8 mouse cellular contexts compared by ENCODE assay signal in the genomic region with DNA sequence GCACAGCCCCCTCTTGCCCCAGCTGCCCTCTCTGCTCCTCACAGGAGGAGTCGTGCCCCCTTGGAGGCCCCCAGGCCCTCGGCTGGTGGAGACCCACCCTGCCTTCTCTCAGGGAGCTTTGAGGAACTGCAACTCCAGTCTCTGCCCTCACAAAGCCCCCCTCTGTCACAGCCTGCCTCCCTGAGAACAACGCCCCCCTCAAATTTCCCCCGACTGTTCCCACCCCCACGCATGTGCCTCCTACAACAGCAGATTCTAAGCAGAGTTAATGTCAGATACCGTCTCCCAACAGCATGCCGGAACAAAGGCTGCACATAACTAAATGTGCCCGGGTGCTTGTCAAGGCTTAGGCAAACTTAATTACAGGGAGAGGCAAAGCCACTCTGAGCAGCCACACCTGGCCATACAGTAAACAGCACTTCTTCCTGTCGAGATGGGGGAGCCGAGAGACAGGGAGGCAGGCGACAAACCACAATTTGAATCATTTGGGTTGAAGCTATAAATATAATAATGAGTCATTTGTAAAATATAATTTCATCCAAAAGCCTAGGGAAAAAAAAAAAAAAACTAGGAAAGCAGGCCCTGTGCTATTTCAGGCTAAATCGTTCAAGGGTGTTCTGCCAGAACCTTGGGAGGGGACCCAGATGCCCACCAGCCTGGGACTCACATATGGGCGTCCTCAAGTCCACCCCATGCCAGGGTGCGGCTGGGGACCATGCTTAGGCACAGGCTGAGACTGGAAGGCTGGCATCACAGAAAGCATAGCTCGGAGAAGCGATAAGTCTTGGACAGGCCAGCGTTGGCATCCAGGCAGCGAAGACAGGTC. TPM values are rescaled to one million over a fixed set of nuclear protein-coding genes. Genes with fewer than 3 reads are reported as not detected.
DNase-seq lines count a peak whose midpoint lies in the region; ATAC-seq and TF ChIP-seq lines count a peak whose summit lies in the region.

No protein-coding gene starts in this region.

- no peak for TF ChIP-seq CTCF in E14TG2a.4 (conservative IDR thresholded peaks at IDR 0.05; ENCODE audit: low read length)

- no peak for ATAC-seq in hindbrain, embryonic 12.5 days (ENCODE audit: low FRiP score)
- no peak for ATAC-seq in hindbrain, embryonic 14.5 days (ENCODE audit: low FRiP score)
- ATAC-seq in neural tube, embryonic 15.5 days (ENCODE audit: low FRiP score): no peak
- no peak for ATAC-seq in cerebellum, adult (ENCODE audit: insufficient number of reproducible peaks, low FRiP score, low TSS enrichment)

- no peak overlapping the region for H3K4me2 ChIP-seq in hindbrain, embryonic 12.5 days (replicated peaks)
- H3K4me2 ChIP-seq in hindbrain, embryonic 14.5 days (replicated peaks): no peak overlapping the region
- no peak overlapping the region for H3K4me2 ChIP-seq in neural tube, embryonic 15.5 days

- H3K4me1 ChIP-seq in hindbrain, embryonic 12.5 days: peaks cover 16% of the 10 kb centered on the region
- no peaks in the 10 kb centered on the region for H3K4me1 ChIP-seq in hindbrain, embryonic 14.5 days (replicated peaks; ENCODE audit: control insufficient read depth, insufficient read depth, low read length)
- H3K4me1 ChIP-seq in E14TG2a.4 (replicated peaks; ENCODE audit: low read depth, low read length): peaks cover 71% of the 10 kb centered on the region
- peaks cover 10% of the 10 kb centered on the region for H3K4me1 ChIP-seq in neural tube, embryonic 15.5 days

- no peak for DNase-seq in hindbrain, embryonic 14.5 days (ENCODE audit: low spot score)
- DNase-seq in forelimb bud, embryonic 11.5 days (ENCODE audit: low read depth, low spot score): peak; percentile 41
- DNase-seq in adrenal gland, postnatal 10 days: no peak
- DNase-seq in cerebellum, adult 9-11 months: no peak

- WGBS in hindbrain, embryonic 12.5 days: 60% methylated on average over 18 of the region's 18 CpGs
- 68% methylated on average over 18 of the region's 18 CpGs for WGBS in hindbrain, embryonic 14.5 days
- 64% methylated on average over 18 of the region's 18 CpGs for WGBS in neural tube, embryonic 15.5 days

- H3K27ac ChIP-seq in hindbrain, embryonic 12.5 days: 0 out of 2 replicates have a peak overlapping the region, but pooled peaks have one; percentile 23
- no peak overlapping the region for H3K27ac ChIP-seq in hindbrain, embryonic 14.5 days
- peak overlapping the region; percentile 10; the same call in 1 of the 2 replicates for H3K27ac ChIP-seq in neural tube, embryonic 15.5 days (replicated peaks)

- H3K9me3 ChIP-seq in hindbrain, embryonic 12.5 days (replicated peaks): 0 out of 2 replicates have a peak, but pooled peaks cover 9% of the 10 kb centered on the region
- no peaks in the 10 kb centered on the region for H3K9me3 ChIP-seq in hindbrain, embryonic 14.5 days (ENCODE audit: control insufficient read depth, low read length)
- H3K9me3 ChIP-seq in E14TG2a.4 (ENCODE audit: low read length): peaks cover 12% of the 10 kb centered on the region
- no peaks in the 10 kb centered on the region for H3K9me3 ChIP-seq in neural tube, embryonic 15.5 days (replicated peaks)

- H3K9ac ChIP-seq in hindbrain, embryonic 12.5 days: 0 out of 2 replicates have a peak overlapping the region, but pooled peaks have one; percentile 27
- no peak overlapping the region for H3K9ac ChIP-seq in hindbrain, embryonic 14.5 days
- peak overlapping the region; percentile 20; the same call in 1 of the 2 replicates for H3K9ac ChIP-seq in neural tube, embryonic 15.5 days (replicated peaks)

- H3K4me3 ChIP-seq in hindbrain, embryonic 12.5 days: no peak overlapping the region
- H3K4me3 ChIP-seq in hindbrain, embryonic 14.5 days (replicated peaks; ENCODE audit: low read length): no peak overlapping the region
- peak overlapping the region; percentile 52 for H3K4me3 ChIP-seq in E14TG2a.4 (replicated peaks; ENCODE audit: low read length)
- no peak overlapping the region for H3K4me3 ChIP-seq in neural tube, embryonic 15.5 days (replicated peaks)

- no peaks in the 10 kb centered on the region for H3K36me3 ChIP-seq in hindbrain, embryonic 12.5 days
- no peaks in the 10 kb centered on the region for H3K36me3 ChIP-seq in hindbrain, embryonic 14.5 days (replicated peaks; ENCODE audit: control insufficient read depth, insufficient read depth)
- no peaks in the 10 kb centered on the region for H3K36me3 ChIP-seq in E14TG2a.4 (ENCODE audit: insufficient read depth, low read length)
- no peaks in the 10 kb centered on the region for H3K36me3 ChIP-seq in neural tube, embryonic 15.5 days

- 0 out of 2 replicates have a peak, but pooled peaks cover 3% of the 10 kb centered on the region for H3K27me3 ChIP-seq in hindbrain, embryonic 12.5 days
- no peaks in the 10 kb centered on the region for H3K27me3 ChIP-seq in hindbrain, embryonic 14.5 days (ENCODE audit: control insufficient read depth, insufficient read depth, low read length)
- H3K27me3 ChIP-seq in E14TG2a.4 (ENCODE audit: insufficient read depth, low read length): no peaks in the 10 kb centered on the region; the same call in 1 of the 2 replicates
- no peaks in the 10 kb centered on the region for H3K27me3 ChIP-seq in neural tube, embryonic 15.5 days (replicated peaks)

RNA-seq across cellular contexts. Expression of gene Atp23, which starts 34.6 kb away (rescaled TPM):
- 14.8 and 15.0 TPM in 2 replicates for polyA plus RNA-seq in hindbrain, embryonic 12.5 days (2016; fragmentation: Nextera tagmentation; extraction: Ambion mirVana)
- polyA plus RNA-seq in hindbrain, embryonic 14.5 days (2014; fragmentation: Nextera tagmentation; extraction: Ambion mirVana): 15.9 and 16.5 TPM in 2 replicates
- 15.0 and 18.2 TPM in 2 replicates for polyA plus RNA-seq in neural tube, embryonic 15.5 days (2015; fragmentation: Nextera tagmentation; extraction: Ambion mirVana)
- 10 to 100 TPM in 1 of 2 experiments, 1 to 10 TPM in 1; 7.4 to 11.3 TPM for total RNA-seq in adrenal gland, postnatal 10 days (2021)

RNA-seq across cellular contexts. Expression of gene Ctdsp2, which starts 42.7 kb away (rescaled TPM):
- polyA plus RNA-seq in hindbrain, embryonic 12.5 days (2016; fragmentation: Nextera tagmentation; extraction: Ambion mirVana): 50.5 and 51.1 TPM in 2 replicates
- 22.9 and 25.0 TPM in 2 replicates for polyA plus RNA-seq in hindbrain, embryonic 14.5 days (2014; fragmentation: Nextera tagmentation; extraction: Ambion mirVana)
- 15.7 and 25.4 TPM in 2 replicates for polyA plus RNA-seq in neural tube, embryonic 15.5 days (2015; fragmentation: Nextera tagmentation; extraction: Ambion mirVana)
- 100 to 1,000 TPM; 137 to 168 TPM for total RNA-seq in adrenal gland, postnatal 10 days (2021)
